Mouse (Mus musculus) midbrain, embryonic 10.5 days (tissue): ENCODE data around the gene Asah2. TPM values are rescaled to one million over a fixed set of nuclear protein-coding genes. Genes with fewer than 3 reads are reported as not detected.
"Not testable (repeated sequence)": the region's sequence is repeated elsewhere in the genome, so short reads cannot be mapped to it uniquely, and the experiment has no call there.

Source experiments
- DNase-seq: peaks from one replicate; pipeline ENCODE4 v3.0.0-alpha.2; 2017; ENCODE audit warnings: low spot score
- H3K27ac ChIP-seq: fragments of 300-500 bp; sonication (generic); replicated peaks from 2 replicates; pipeline ENCODE4 v1.5.1; 2016; ENCODE audit warnings: mild to moderate bottlenecking
- H3K27me3 ChIP-seq: fragments of 300-500 bp; sonication (generic); 2 replicates; pipeline ENCODE4 v1.6.1; 2016; ENCODE audit warnings: low read depth, mild to moderate bottlenecking; ENCODE audit not compliant: poor library complexity, severe bottlenecking
- H3K36me3 ChIP-seq: fragments of 300-500 bp; sonication (generic); 2 replicates; pipeline ENCODE4 v1.6.1; 2016; ENCODE audit warnings: mild to moderate bottlenecking, moderate library complexity
- H3K4me1 ChIP-seq: fragments of 300-500 bp; sonication (generic); 2 replicates; pipeline ENCODE4 v1.6.1; 2016
- H3K4me3 ChIP-seq: fragments of 300-500 bp; sonication (generic); 2 replicates; pipeline ENCODE4 v1.5.1; 2016; ENCODE audit warnings: mild to moderate bottlenecking, moderate library complexity
- H3K9me3 ChIP-seq: fragments of 300-500 bp; sonication (generic); replicated peaks from 2 replicates; pipeline ENCODE4 v1.6.1; 2016; ENCODE audit warnings: mild to moderate bottlenecking
- WGBS: fragments of 180-500 bp; shearing (Covaris S2); methylation state at CpG from one replicate; pipeline ENCODE4 v1.1.7; 2016; 5-methylcytosine and 5-hydroxymethylcytosine counted together
- polyA plus RNA-seq: library from polyadenylated mRNA; unstranded; fragments of >200 nt; fragmentation: Nextera tagmentation; extraction: Ambion mirVana; gene quantifications from 2 replicates; pipeline ENCODE4 v1.2.1, GENCODE M21; 2016

Asah2 gene
- polyA plus RNA-seq, 1 experiment from 2014 or later = 0.23 TPM

DNA sequence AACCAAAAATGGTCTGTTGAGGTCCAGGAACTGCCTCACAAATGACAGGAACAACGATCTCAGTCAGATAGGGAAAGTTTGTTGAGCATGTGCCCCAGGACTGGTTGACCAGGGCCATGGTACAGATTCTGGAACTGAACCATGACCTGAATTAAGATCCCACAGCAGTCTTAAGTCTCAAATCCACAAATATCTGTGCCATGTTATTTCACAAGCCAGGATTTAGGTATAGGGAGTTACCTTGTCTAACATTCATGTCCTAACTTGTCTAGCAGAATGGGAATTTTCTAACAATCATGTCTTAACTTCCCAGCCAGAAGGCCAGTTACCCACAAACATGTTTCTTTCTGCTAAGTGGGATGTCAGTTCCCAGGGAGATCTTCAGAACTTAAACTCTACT, 19.4 kb downstream of the Asah2 start:
- H3K4me3 ChIP-seq = no peak overlapping the region
- H3K27me3 ChIP-seq = no peaks in the 10 kb centered on the region
- H3K4me1 ChIP-seq = no peaks in the 10 kb centered on the region
- 93% methylated on average over 1 of the region's 1 CpGs for WGBS
- no peak overlapping the region for H3K27ac ChIP-seq
- no peaks in the 10 kb centered on the region for H3K9me3 ChIP-seq
- no peak for DNase-seq
- no peaks in the 10 kb centered on the region for H3K36me3 ChIP-seq

DNA sequence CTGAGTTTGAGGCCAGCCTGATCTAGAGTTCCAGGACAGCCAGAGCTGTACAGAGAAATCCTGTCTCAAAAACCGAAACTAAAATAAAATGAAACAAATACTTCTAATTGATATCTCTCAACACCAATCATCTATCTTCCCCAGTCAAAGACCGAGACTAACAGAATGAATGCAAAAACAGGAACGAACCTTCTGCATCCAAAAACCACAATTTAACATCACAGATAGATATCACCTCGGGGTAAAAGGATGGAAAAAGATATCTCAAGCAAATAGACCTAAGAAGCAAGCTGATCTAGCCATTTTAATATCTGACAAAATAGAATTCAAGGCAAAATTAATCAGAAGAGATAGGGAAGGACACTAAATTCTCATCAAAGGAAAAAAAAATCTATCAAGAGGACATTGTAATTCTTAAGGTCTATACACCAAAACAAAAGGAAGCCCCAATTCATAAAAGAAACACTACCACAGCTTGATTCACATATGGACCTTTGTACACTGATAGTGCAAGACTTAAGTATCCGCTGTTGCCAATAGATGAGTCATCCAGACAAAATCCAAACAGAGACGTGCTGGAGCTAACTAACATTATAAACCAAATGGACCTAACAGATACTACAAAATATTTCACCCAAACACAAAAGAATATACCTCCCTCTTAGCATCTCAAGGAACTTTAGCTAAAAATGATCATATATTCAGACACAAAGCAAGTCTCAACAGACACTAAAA, 20.1 kb downstream of the Asah2 start:
- H3K4me3 ChIP-seq = no peak overlapping the region
- H3K27me3 ChIP-seq = no peaks in the 10 kb centered on the region
- no peak for DNase-seq
- H3K4me1 ChIP-seq = no peaks in the 10 kb centered on the region
- H3K9me3 ChIP-seq = no peaks in the 10 kb centered on the region
- H3K36me3 ChIP-seq = no peaks in the 10 kb centered on the region
- H3K27ac ChIP-seq = no peak overlapping the region
- WGBS = 92% methylated on average over 6 of the region's 6 CpGs

DNA sequence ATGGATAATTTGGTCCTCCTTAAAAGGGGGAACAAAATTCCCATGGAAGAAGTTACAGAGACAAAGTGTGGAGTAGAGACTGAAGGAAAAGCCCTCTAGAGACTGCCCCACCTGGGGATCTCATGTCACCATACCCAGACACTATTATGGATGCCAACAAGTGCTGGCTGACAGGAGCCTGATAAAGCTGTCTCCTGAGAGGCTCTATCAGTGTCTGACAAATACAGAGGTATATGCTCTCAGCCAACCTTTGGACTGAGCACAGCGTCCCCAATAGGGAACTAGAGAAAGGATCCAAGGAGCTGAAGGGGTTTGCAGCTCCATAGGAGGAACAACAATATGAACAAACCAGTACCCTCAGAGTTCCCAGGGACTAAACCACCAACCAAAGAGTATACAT, 23.2 kb downstream of the Asah2 start:
- not testable (repeated sequence) for H3K27me3 ChIP-seq, H3K4me1 ChIP-seq, H3K4me3 ChIP-seq, H3K36me3 ChIP-seq, H3K9me3 ChIP-seq, DNase-seq, H3K27ac ChIP-seq
- 85% methylated on average over 1 of the region's 1 CpGs for WGBS

DNA sequence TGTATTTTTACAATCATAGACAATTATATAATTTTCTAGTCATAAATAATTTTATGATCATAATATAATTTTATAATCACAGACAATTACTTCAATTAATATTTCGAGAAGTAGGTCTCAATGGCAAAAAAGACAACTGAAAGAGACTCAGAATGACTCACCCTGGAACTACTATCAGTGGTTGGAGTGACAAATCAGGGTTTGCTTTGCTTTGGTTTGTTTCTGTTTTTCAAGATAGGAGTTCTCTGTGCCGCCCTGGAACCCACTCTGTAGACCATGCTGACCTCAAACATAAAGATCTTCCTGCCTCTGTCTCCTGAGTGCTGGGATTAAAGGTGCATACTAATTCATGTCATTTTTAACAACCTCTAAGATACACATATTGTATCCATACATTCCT, 37.7 kb downstream of the Asah2 start:
- Histone ChIP-seq H3K27me3 (no peaks in the 10 kb centered on the region), H3K27ac (no peak overlapping the region), H3K4me3 (no peak overlapping the region), H3K9me3 (no peaks in the 10 kb centered on the region), H3K36me3 (no peaks in the 10 kb centered on the region), H3K4me1 (peaks cover 8% of the 10 kb centered on the region)
- 68% methylated on average over 2 of the region's 2 CpGs for WGBS
- DNase-seq = no peak

DNA sequence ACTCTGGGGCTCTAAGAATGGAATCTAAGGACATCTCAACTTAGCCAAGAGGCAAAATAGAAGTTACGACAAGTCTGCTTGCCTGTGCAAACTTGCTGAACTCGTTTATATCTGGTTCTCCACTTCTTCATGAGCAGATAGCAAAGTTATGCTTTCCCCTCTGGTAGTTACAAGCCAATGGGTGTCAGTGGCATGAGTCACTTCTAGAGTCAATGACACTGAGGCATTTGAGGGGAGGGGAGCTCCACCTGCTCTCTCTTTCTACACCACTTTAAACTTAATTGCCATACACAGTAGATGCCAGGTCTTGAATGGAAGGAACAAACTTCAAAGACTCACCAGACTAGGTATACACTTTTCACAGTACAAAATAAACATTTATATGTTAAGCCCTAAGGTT, 38.4 kb downstream of the Asah2 start:
- no peak for DNase-seq
- no peaks in the 10 kb centered on the region for H3K27me3 ChIP-seq
- no peaks in the 10 kb centered on the region for H3K9me3 ChIP-seq
- no peak overlapping the region for H3K27ac ChIP-seq
- peaks cover 8% of the 10 kb centered on the region for H3K4me1 ChIP-seq
- no peak overlapping the region for H3K4me3 ChIP-seq
- H3K36me3 ChIP-seq = no peaks in the 10 kb centered on the region
- WGBS = 82% methylated on average over 2 of the region's 2 CpGs

DNA sequence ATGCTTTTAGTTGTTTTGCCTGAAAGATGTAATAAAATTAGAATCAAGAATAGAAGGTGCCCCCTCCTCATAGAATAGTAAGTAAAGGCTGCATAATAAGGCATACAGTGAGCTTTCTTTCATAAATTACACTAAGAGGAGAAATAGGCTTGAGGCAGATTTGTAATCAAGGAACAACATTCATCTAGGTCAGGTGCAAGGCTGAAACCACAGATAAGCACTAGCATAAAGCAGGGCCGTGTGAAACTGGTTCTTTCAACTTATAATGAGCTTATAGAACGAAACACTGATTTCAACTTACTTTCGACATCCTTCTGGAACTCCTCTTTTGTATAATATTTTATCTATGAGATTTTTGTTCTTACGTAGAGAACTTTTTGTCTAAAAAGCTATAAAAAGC, 40.3 kb downstream of the Asah2 start:
- Histone ChIP-seq H3K9me3 (no peaks in the 10 kb centered on the region), H3K27me3 (no peaks in the 10 kb centered on the region), H3K4me1 (peaks cover 14% of the 10 kb centered on the region), H3K36me3 (no peaks in the 10 kb centered on the region), H3K4me3 (no peak overlapping the region), H3K27ac (no peak overlapping the region)
- DNase-seq = no peak
- WGBS = 88% methylated on average over 4 of the region's 4 CpGs

DNA sequence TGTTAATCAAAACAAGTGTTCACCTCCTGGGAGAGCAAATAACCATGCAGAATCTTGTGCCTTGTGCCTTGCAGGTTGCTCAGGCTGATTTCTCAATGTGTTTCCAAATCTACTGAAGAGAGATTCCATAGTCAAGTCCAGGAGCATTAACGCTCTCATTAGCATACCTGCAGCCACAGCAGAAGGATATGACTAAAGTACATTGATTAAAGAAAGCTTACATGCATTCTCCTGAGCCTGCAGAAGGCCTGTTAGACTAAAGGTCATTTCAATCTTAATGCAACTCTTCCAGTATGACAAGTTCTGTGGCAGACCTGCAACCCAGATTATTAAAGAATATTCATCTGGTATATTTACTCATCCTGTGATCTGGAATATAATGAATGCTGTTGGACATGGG, 46.7 kb downstream of the Asah2 start:
- Histone ChIP-seq H3K9me3 (no peaks in the 10 kb centered on the region), H3K36me3 (no peaks in the 10 kb centered on the region), H3K4me3 (no peak overlapping the region), H3K4me1 (0 out of 2 replicates have a peak, but pooled peaks cover 6% of the 10 kb centered on the region), H3K27me3 (no peaks in the 10 kb centered on the region), H3K27ac (no peak overlapping the region)
- 80% methylated on average over 1 of the region's 1 CpGs for WGBS
- no peak for DNase-seq

DNA sequence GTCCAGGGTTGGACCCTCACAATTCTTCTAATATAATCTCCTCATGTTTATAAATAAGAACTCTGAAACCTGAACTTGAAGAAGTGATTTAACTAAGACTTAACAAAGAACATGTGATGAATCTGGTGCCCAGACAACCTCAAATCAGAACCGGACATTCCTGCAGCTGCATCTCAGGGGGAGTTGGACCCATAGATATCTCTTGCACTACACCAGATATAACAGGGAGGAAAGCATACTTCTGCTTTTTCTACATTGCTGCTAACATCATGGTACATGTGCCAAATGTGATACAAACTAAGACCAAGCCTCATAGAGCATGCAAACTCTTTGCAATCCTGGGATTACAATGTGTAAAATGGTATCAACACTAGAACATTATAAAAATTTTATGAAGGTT, 51.8 kb downstream of the Asah2 start:
- Histone ChIP-seq H3K4me3 (no peak overlapping the region), H3K27me3 (no peaks in the 10 kb centered on the region), H3K36me3 (no peaks in the 10 kb centered on the region), H3K9me3 (no peaks in the 10 kb centered on the region), H3K27ac (no peak overlapping the region), H3K4me1 (no peaks in the 10 kb centered on the region)
- no peak for DNase-seq
- 96% methylated on average over 1 of the region's 1 CpGs for WGBS

DNA sequence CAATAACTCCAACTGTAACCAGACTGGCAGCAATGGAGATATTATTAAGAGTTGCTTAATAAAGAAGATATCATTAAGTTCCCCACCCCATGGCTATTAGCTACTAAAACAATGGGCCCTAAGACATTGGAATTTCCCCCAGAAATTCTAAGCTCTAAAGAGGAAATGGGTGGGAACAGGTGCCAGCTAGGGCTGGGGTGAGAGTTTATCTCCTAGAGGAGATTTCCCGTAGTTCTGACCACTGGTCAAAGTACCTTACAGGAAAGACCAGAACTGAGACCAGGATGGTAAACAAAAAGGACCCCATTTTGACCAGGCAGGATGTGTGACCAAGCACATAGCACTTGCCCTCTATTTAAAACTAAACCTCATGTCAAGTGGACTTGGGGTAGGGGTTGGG, 52.3 kb downstream of the Asah2 start:
- no peaks in the 10 kb centered on the region for H3K27me3 ChIP-seq
- no peaks in the 10 kb centered on the region for H3K36me3 ChIP-seq
- no peak overlapping the region for H3K27ac ChIP-seq
- WGBS = 87% methylated on average over 1 of the region's 1 CpGs
- H3K4me3 ChIP-seq = no peak overlapping the region
- no peak for DNase-seq
- no peaks in the 10 kb centered on the region for H3K4me1 ChIP-seq
- no peaks in the 10 kb centered on the region for H3K9me3 ChIP-seq

DNA sequence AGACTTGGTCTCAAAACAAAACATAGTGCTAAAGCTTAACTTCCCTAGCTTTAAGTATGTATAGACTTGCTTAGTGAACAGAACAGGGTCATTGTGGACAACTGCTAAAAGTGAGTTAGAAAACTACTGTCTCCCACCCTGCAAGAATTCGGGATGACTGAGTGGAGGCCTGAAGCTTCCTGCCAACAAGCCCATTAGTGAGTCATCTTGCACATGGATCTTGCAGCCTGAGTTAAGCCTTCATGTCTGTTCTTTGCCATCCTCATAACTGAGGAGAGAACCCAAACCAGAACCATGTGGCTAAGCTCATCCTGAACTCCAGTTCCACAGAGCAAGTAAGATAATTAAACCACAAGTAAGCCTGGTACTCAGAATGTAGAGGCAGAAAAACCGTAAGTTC, 56.8 kb downstream of the Asah2 start:
- no peaks in the 10 kb centered on the region for H3K4me1 ChIP-seq
- H3K4me3 ChIP-seq = no peak overlapping the region
- DNase-seq = no peak
- no peaks in the 10 kb centered on the region for H3K36me3 ChIP-seq
- no peaks in the 10 kb centered on the region for H3K27me3 ChIP-seq
- 94% methylated on average over 2 of the region's 2 CpGs for WGBS
- no peaks in the 10 kb centered on the region for H3K9me3 ChIP-seq
- H3K27ac ChIP-seq = no peak overlapping the region

DNA sequence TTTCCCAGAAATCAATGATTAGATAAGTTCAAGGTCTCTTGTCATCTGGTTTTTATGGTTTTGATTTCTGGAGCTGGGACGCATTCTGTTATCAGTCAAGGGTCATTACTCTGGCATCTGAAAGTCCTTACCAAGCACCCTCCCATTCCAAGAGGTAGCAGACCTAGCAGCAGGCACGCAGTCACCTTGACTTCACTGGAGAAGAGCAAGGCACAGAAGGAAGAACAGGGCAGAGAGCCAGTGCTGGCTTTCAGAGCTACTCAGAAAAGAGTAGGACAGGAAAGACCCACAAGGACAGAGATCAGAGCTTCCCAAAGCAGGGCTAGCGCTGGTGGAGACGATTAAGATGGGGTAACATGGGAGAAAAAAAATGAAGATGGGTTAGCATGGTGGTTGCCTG, 75.1 kb downstream of the Asah2 start:
- Histone ChIP-seq H3K4me3 (no peak overlapping the region), H3K36me3 (no peaks in the 10 kb centered on the region), H3K4me1 (no peaks in the 10 kb centered on the region), H3K27me3 (no peaks in the 10 kb centered on the region), H3K27ac (no peak overlapping the region), H3K9me3 (no peaks in the 10 kb centered on the region)
- 90% methylated on average over 4 of the region's 4 CpGs for WGBS
- DNase-seq = no peak

DNA sequence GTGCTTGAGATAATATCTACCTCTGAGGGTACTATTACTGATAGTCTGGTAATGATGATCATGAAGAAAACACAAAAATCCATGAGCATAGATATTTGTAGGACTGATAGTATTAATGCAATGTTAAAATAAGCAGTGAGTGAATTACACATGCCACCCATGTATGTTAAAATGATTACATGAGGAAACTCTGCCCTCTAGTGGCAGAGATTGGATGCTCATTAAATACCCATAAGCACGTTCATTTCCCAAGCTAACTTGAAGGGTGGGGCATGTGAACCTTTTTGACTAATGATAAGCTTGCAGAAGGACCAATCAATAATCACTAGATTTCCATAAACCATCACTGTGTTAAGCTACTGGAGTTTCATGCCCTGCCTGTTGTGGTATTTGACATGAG, 77.6 kb downstream of the Asah2 start:
- no peak for DNase-seq
- WGBS = 9% methylated on average over 1 of the region's 1 CpGs

DNA sequence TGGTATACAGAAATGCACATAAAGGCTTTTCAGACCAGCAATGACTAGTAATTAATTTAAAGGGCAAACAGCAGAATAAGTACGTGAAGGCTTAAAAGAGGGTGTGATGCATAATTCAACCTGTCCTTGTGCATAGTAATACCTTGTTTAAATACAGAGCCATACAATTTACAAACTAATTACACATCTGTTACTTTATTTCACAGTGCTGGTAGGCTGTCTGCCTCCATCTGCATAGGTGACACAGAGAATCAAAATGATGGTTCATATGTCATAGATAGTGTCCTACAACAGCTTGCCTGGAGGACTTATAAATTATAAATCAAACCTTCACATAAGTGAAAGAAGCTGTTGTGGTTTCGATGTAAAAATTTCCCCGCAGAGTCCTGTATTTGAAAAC, 82.6 kb downstream of the Asah2 start:
- Histone ChIP-seq H3K36me3 (no peaks in the 10 kb centered on the region), H3K4me3 (no peak overlapping the region), H3K9me3 (no peaks in the 10 kb centered on the region), H3K4me1 (no peaks in the 10 kb centered on the region), H3K27ac (no peak overlapping the region), H3K27me3 (no peaks in the 10 kb centered on the region)
- DNase-seq = no peak
- 92% methylated on average over 3 of the region's 3 CpGs for WGBS

More for the DNA sequence above, 77.6 kb downstream of the Asah2 start:
- Histone ChIP-seq H3K27ac (no peak overlapping the region), H3K9me3 (no peaks in the 10 kb centered on the region), H3K27me3 (no peaks in the 10 kb centered on the region), H3K4me3 (no peak overlapping the region), H3K36me3 (no peaks in the 10 kb centered on the region), H3K4me1 (no peaks in the 10 kb centered on the region)

DNA sequence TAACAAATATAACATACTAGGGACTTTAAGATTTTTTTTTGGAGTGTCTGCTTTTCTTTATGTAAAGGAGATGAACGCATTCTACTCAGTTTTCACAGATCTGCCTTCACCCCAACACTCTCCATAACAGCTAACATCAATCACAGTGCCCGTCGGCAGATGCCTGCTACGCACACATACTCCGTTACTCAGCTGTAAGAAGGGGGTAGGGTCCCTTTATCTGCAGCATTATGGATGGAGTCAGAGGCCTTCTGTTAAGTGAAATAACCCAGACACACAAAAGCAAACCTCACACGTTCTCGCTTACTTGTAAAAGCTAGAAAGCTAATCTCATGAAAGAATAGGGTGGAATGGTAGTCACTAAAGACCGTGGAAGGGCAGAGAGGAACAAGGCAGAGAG, 88.3 kb downstream of the Asah2 start:
- H3K36me3 ChIP-seq = no peaks in the 10 kb centered on the region
- no peak overlapping the region for H3K27ac ChIP-seq
- no peaks in the 10 kb centered on the region for H3K27me3 ChIP-seq
- WGBS = 82% methylated on average over 8 of the region's 8 CpGs
- no peak overlapping the region for H3K4me3 ChIP-seq
- no peaks in the 10 kb centered on the region for H3K9me3 ChIP-seq
- DNase-seq = no peak
- no peaks in the 10 kb centered on the region for H3K4me1 ChIP-seq
